Mouse (Mus musculus) CH12.LX (cell line): Measurements from ENCODE around the gene Rarg. TPM values are rescaled to one million over a fixed set of nuclear protein-coding genes. Genes with fewer than 3 reads are reported as not detected.

ENCODE experiments used
- DNase-seq: peaks from one replicate; pipeline ENCODE4 v3.0.0-alpha.2; 2013; ENCODE audit errors: extremely low read depth
- H3K27ac ChIP-seq: 2 replicates; pipeline ENCODE4 v1.5.1; 2012; ENCODE audit warnings: low read depth, mild to moderate bottlenecking, control low read depth, moderate library complexity; ENCODE audit not compliant: insufficient read depth
- H3K27me3 ChIP-seq: replicated peaks from 2 replicates; pipeline ENCODE3; 2012; ENCODE audit warnings: inconsistent platforms
- H3K36me3 ChIP-seq, 2 experiments: replicated peaks in 1 of 2; 2 replicates each; pipeline versions ENCODE3 to v1.6.1; 2012; ENCODE audit warnings: inconsistent platforms in 1 of 2, low read length in 1 of 2, mild to moderate bottlenecking in 1 of 2, mixed read lengths in 1 of 2, moderate library complexity in 1 of 2; ENCODE audit not compliant: control insufficient read depth in 1 of 2, insufficient read depth in 1 of 2
- H3K4me1 ChIP-seq, 2 experiments: 2 replicates each; pipeline ENCODE4 v1.6.1; 2012; ENCODE audit warnings: inconsistent platforms in 1 of 2, moderate library complexity in 1 of 2; ENCODE audit not compliant: insufficient read depth in 2 of 2, control insufficient read depth in 1 of 2
- H3K4me2 ChIP-seq: 2 replicates; pipeline ENCODE4 v1.6.1; 2012; ENCODE audit warnings: low read depth, mild to moderate bottlenecking, control low read depth; ENCODE audit not compliant: poor library complexity, insufficient read depth, severe bottlenecking
- H3K4me3 ChIP-seq, 3 experiments: fragments of 150-350 bp in 1 of 3; sonication (generic) in 1 of 3; replicated peaks in 1 of 3; 2 replicates each; pipeline versions ENCODE3 to v1.5.1; 2011 to 2012; ENCODE audit warnings: low read depth in 2 of 3, low read length in 2 of 3, mild to moderate bottlenecking in 2 of 3, moderate library complexity in 2 of 3, control low read depth in 1 of 3, improper control_type of control experiment in 1 of 3, inconsistent platforms in 1 of 3, mixed read lengths in 1 of 3; ENCODE audit not compliant: poor library complexity in 1 of 3
- H3K79me2 ChIP-seq: replicated peaks from 2 replicates; pipeline ENCODE4 v1.6.1; 2012; ENCODE audit warnings: mild to moderate bottlenecking, moderate library complexity; ENCODE audit not compliant: control insufficient read depth, poor library complexity, insufficient read depth, severe bottlenecking; ENCODE audit errors: extremely low read depth
- H3K9ac ChIP-seq: 2 replicates; pipeline ENCODE4 v1.6.1; 2012; ENCODE audit warnings: low read depth, mild to moderate bottlenecking, control low read depth, moderate library complexity; ENCODE audit not compliant: insufficient read depth
- H3K9me3 ChIP-seq: replicated peaks from 2 replicates; pipeline ENCODE3; 2012; ENCODE audit warnings: low read length, inconsistent platforms, mixed read lengths
- BHLHE40 ChIP-seq: IDR thresholded peaks from 2 replicates; pipeline ENCODE4 v1.6.1; 2011; ENCODE audit warnings: mild to moderate bottlenecking, low read depth, low read length, improper control_type of control experiment
- CHD1 ChIP-seq: IDR thresholded peaks from 2 replicates; pipeline ENCODE4 v1.6.1; 2012; ENCODE audit warnings: low read depth, low read length, improper control_type of control experiment, inconsistent platforms
- CHD2 ChIP-seq: IDR thresholded peaks from 2 replicates; pipeline ENCODE4 v1.6.1; 2011; ENCODE audit warnings: low read length, improper control_type of control experiment
- E2F4 ChIP-seq: IDR thresholded peaks from 2 replicates; pipeline ENCODE4 v1.6.1; 2011; ENCODE audit warnings: low read depth, low read length, improper control_type of control experiment; ENCODE audit not compliant: insufficient replicate concordance
- ELF1 ChIP-seq: IDR thresholded peaks from 2 replicates; pipeline ENCODE4 v1.6.1; 2014; ENCODE audit warnings: low read depth, mild to moderate bottlenecking, inconsistent platforms, low read length, improper control_type of control experiment
- EP300 ChIP-seq: IDR thresholded peaks from 2 replicates; pipeline ENCODE4 v1.6.1; 2011; ENCODE audit warnings: low read length, improper control_type of control experiment
- ETS1 ChIP-seq: conservative IDR thresholded peaks from 2 replicates; pipeline ENCODE4 v1.6.1; 2012; ENCODE audit warnings: low read depth, mild to moderate bottlenecking, inconsistent platforms, low read length, improper control_type of control experiment, moderate library complexity
- GABPA ChIP-seq: IDR thresholded peaks from 2 replicates; pipeline ENCODE4 v1.6.1; 2012; ENCODE audit warnings: low read depth, low read length, improper control_type of control experiment, inconsistent platforms; ENCODE audit not compliant: insufficient replicate concordance
- HCFC1 ChIP-seq: IDR thresholded peaks from 2 replicates; pipeline ENCODE4 v1.6.1; 2012; ENCODE audit warnings: low read depth, mild to moderate bottlenecking, inconsistent platforms, low read length, improper control_type of control experiment
- IRF4 ChIP-seq: IDR thresholded peaks from 2 replicates; pipeline ENCODE4 v1.6.1; 2014; ENCODE audit warnings: low read depth, mild to moderate bottlenecking, inconsistent platforms, low read length, improper control_type of control experiment
- JUN ChIP-seq: IDR thresholded peaks from 2 replicates; pipeline ENCODE4 v1.6.1; 2011; ENCODE audit warnings: low read depth, mild to moderate bottlenecking, low read length, improper control_type of control experiment, moderate library complexity; ENCODE audit not compliant: insufficient read depth
- JUND ChIP-seq: conservative IDR thresholded peaks from 2 replicates; pipeline ENCODE4 v1.6.1; 2011; ENCODE audit warnings: low read depth, low read length, improper control_type of control experiment
- KAT2A ChIP-seq: IDR thresholded peaks from 2 replicates; pipeline ENCODE4 v1.6.1; 2012; ENCODE audit warnings: low read length, improper control_type of control experiment, inconsistent platforms; ENCODE audit not compliant: insufficient replicate concordance
- MAFK ChIP-seq: IDR thresholded peaks from 2 replicates; pipeline ENCODE4 v1.6.1; 2011; ENCODE audit warnings: low read length, improper control_type of control experiment; ENCODE audit not compliant: insufficient replicate concordance
- MAX ChIP-seq: IDR thresholded peaks from 2 replicates; pipeline ENCODE4 v1.6.1; 2011; ENCODE audit warnings: low read length, improper control_type of control experiment
- MAZ ChIP-seq: IDR thresholded peaks from 2 replicates; pipeline ENCODE4 v1.6.1; 2012; ENCODE audit warnings: low read depth, mild to moderate bottlenecking, inconsistent platforms, low read length, improper control_type of control experiment, moderate library complexity
- MEF2A ChIP-seq: IDR thresholded peaks from 2 replicates; pipeline ENCODE4 v1.6.1; 2014; ENCODE audit warnings: low read depth, mild to moderate bottlenecking, inconsistent platforms, low read length, improper control_type of control experiment, borderline replicate concordance
- MXI1 ChIP-seq: IDR thresholded peaks from 2 replicates; pipeline ENCODE4 v1.6.1; 2011; ENCODE audit warnings: mild to moderate bottlenecking, low read depth, low read length, improper control_type of control experiment
- MYC ChIP-seq: IDR thresholded peaks from 2 replicates; pipeline ENCODE4 v1.6.1; 2011; ENCODE audit warnings: low read depth, mild to moderate bottlenecking, improper control_type of control experiment, low read length
- NELFE ChIP-seq: IDR thresholded peaks from 2 replicates; pipeline ENCODE4 v1.6.1; 2011; ENCODE audit warnings: low read depth, low read length, improper control_type of control experiment
- NRF1 ChIP-seq: IDR thresholded peaks from 2 replicates; pipeline ENCODE4 v1.6.1; 2014; ENCODE audit warnings: low read depth, mild to moderate bottlenecking, inconsistent platforms, low read length, improper control_type of control experiment, moderate library complexity
- PAX5 ChIP-seq: IDR thresholded peaks from 2 replicates; pipeline ENCODE4 v1.6.1; 2012; ENCODE audit warnings: low read length, inconsistent platforms, mixed read lengths
- POLR2A ChIP-seq: IDR thresholded peaks from 2 replicates; pipeline ENCODE4 v1.6.1; 2011; ENCODE audit warnings: low read depth, mild to moderate bottlenecking, improper control_type of control experiment, low read length
- POLR2AphosphoS2 ChIP-seq: IDR thresholded peaks from 2 replicates; pipeline ENCODE4 v1.6.1; 2011; ENCODE audit warnings: low read depth, low read length, improper control_type of control experiment
- RAD21 ChIP-seq: IDR thresholded peaks from 2 replicates; pipeline ENCODE4 v1.6.1; 2011; ENCODE audit warnings: low read depth, mild to moderate bottlenecking, low read length, improper control_type of control experiment, moderate library complexity
- RCOR1 ChIP-seq: conservative IDR thresholded peaks from 2 replicates; pipeline ENCODE4 v1.6.1; 2012; ENCODE audit warnings: low read depth, mild to moderate bottlenecking, inconsistent platforms, low read length, improper control_type of control experiment
- SIN3A ChIP-seq: IDR thresholded peaks from 2 replicates; pipeline ENCODE4 v1.6.1; 2012; ENCODE audit warnings: low read length, improper control_type of control experiment, inconsistent platforms
- SMC3 ChIP-seq: IDR thresholded peaks from 2 replicates; pipeline ENCODE4 v1.6.1; 2011; ENCODE audit warnings: low read depth, low read length, improper control_type of control experiment
- TBP ChIP-seq: conservative IDR thresholded peaks from 2 replicates; pipeline ENCODE4 v1.6.1; 2011; ENCODE audit warnings: low read depth, low read length, improper control_type of control experiment
- TCF12 ChIP-seq: IDR thresholded peaks from 2 replicates; pipeline ENCODE4 v1.6.1; 2014; ENCODE audit warnings: low read depth, mild to moderate bottlenecking, inconsistent platforms, low read length, improper control_type of control experiment
- UBTF ChIP-seq: IDR thresholded peaks from 2 replicates; pipeline ENCODE4 v1.6.1; 2012; ENCODE audit warnings: low read depth, mild to moderate bottlenecking, inconsistent platforms, low read length, improper control_type of control experiment, moderate library complexity
- USF1 ChIP-seq: IDR thresholded peaks from 2 replicates; pipeline ENCODE4 v1.6.1; 2014; ENCODE audit warnings: low read depth, mild to moderate bottlenecking, inconsistent platforms, low read length, improper control_type of control experiment
- USF2 ChIP-seq: conservative IDR thresholded peaks from 2 replicates; pipeline ENCODE4 v1.6.1; 2011; ENCODE audit warnings: low read depth, low read length, improper control_type of control experiment
- ZC3H11A ChIP-seq: IDR thresholded peaks from 2 replicates; pipeline ENCODE4 v1.6.1; 2012; ENCODE audit warnings: low read depth, mild to moderate bottlenecking, inconsistent platforms, low read length, improper control_type of control experiment
- ZKSCAN1 ChIP-seq: IDR thresholded peaks from 2 replicates; pipeline ENCODE4 v1.6.1; 2012; ENCODE audit warnings: low read depth, inconsistent platforms, low read length, improper control_type of control experiment, borderline replicate concordance
- ZMIZ1 ChIP-seq: IDR thresholded peaks from 2 replicates; pipeline ENCODE4 v1.6.1; 2012; ENCODE audit warnings: low read depth, mild to moderate bottlenecking, inconsistent platforms, low read length, improper control_type of control experiment
- ZNF384 ChIP-seq: IDR thresholded peaks from 2 replicates; pipeline ENCODE4 v1.6.1; 2012; ENCODE audit warnings: low read depth, low read length, improper control_type of control experiment, inconsistent platforms
- dilution Hi-C: fragments of 300-500 bp; cut with MboI; formaldehyde crosslinking; loops from 2 replicates; pipeline ENCODE4 v1.14.3; 2020; ENCODE audit warnings: low sequenced_read_pairs; ENCODE audit not compliant: extremely low pct_unique_long_range_greater_than_20kb, extremely low pct_ligation_motif_present
- in situ Hi-C: fragments of 300-500 bp; cut with MboI; formaldehyde crosslinking; loops from 3 replicates; pipeline ENCODE4 v1.14.3; 2019; ENCODE audit warnings: low sequenced_read_pairs, low pct_ligation_motif_present, low pct_unique_long_range_greater_than_20kb, mixed read lengths
- polyA plus RNA-seq: library from polyadenylated mRNA; unstranded; fragments of >175 nt; gene quantifications from 2 replicates; pipeline ENCODE4 v1.2.1, GENCODE M21; 2012; ENCODE audit warnings: low read depth; ENCODE audit not compliant: insufficient read length
- total RNA-seq, 2 experiments: library from RNA; depleted of rRNA; stranded (reverse); fragments of 300-350 nt in 1 of 2; fragments of >200 nt in 1 of 2; gene quantifications; 2 replicates each; pipeline ENCODE4 v1.2.3; 2012 to 2014

Gene Rarg
- total and polyA plus RNA-seq, 3 experiments, result 0.17 to 0.76 (median 0.64) TPM

GRCm38 (mm10) chr15:102202971-102203834, 54.1 kb downstream of the Rarg start, which contains the start of gene Zfp740:
Gene Zfp740 (plus strand): TSS chr15:102203249.
- dilution Hi-C loops (no loop called here), in situ Hi-C loops (no loop called here)
- peaks cover 11 to 44% of the 10 kb centered on the region in 2 experiments for H3K4me1 ChIP-seq
- peak; percentile 97 for TF ChIP-seq BHLHE40
- peak; percentile 58 for TF ChIP-seq ZNF384
- TF ChIP-seq ZKSCAN1, result no peak
- TF ChIP-seq CHD1, result no peak
- TF ChIP-seq NELFE, result no peak; the same call in none of the 2 replicates
- TF ChIP-seq POLR2AphosphoS2, result no peak; the same call in 1 of the 2 replicates
- TF ChIP-seq MAZ, result peak; percentile 100
- peak; percentile 32; the same call in 1 of the 2 replicates for TF ChIP-seq UBTF
- peak; percentile 55; the same call in 1 of the 2 replicates for TF ChIP-seq EP300
- TF ChIP-seq MXI1, result peak; percentile 67
- TF ChIP-seq PAX5, result no peak
- 0 out of 2 replicates have a peak, but pooled peaks have one; percentile 42 for TF ChIP-seq MYC
- no peak for TF ChIP-seq USF1
- 0 out of 2 replicates have a peak, but pooled peaks have one; percentile 37 for TF ChIP-seq TBP
- no peak for TF ChIP-seq ZC3H11A
- TF ChIP-seq CHD2, result peak; percentile 98
- TF ChIP-seq POLR2A, result peak; percentile 66
- TF ChIP-seq SIN3A, result peak; percentile 93
- peak; percentile 33; the same call in 1 of the 2 replicates for TF ChIP-seq ZMIZ1
- no peak for TF ChIP-seq JUND
- no peak for TF ChIP-seq E2F4
- peak; percentile 13; the same call in 1 of the 2 replicates for TF ChIP-seq GABPA
- TF ChIP-seq TCF12, result peak; percentile 84
- TF ChIP-seq MAX, result peak; percentile 71
- TF ChIP-seq MEF2A, result peak; percentile 79; the same call in 1 of the 2 replicates
- no peak for TF ChIP-seq JUN
- no peak for TF ChIP-seq USF2
- TF ChIP-seq NRF1, result peak; percentile 97
- peak; percentile 7; the same call in 1 of the 2 replicates for TF ChIP-seq SMC3
- peak; percentile 77 for TF ChIP-seq IRF4
- peak; percentile 29; the same call in 1 of the 2 replicates for TF ChIP-seq RCOR1
- peak; percentile 89; the same call in 1 of the 2 replicates for TF ChIP-seq KAT2A
- peak; percentile 91 for TF ChIP-seq HCFC1
- TF ChIP-seq RAD21, result no peak; the same call in 1 of the 2 replicates
- peak; percentile 78 for TF ChIP-seq ETS1
- peak; percentile 91 for TF ChIP-seq ELF1
- 0 out of 2 replicates have a peak, but pooled peaks have one; percentile 51 for TF ChIP-seq MAFK

More at GRCm38 (mm10) chr15:102202971-102203834, 54.1 kb downstream of the Rarg start, which contains the start of gene Zfp740:
- Histone ChIP-seq H3K79me2 (0 out of 2 replicates have a peak, but pooled peaks cover 4% of the 10 kb centered on the region), H3K9me3 (no peaks in the 10 kb centered on the region), H3K4me2 (peak within 1 kb of the TSS; percentile 81), H3K27ac (peak within 1 kb of the TSS; percentile 92), H3K4me3 (peak within 1 kb of the TSS; percentile 79 to 95 (median 84)), H3K9ac (peak within 1 kb of the TSS; percentile 93), H3K27me3 (no peaks in the 10 kb centered on the region), H3K36me3 (peaks cover 15 to 31% of the 10 kb centered on the region in 2 experiments)
- peak; percentile 97 for DNase-seq
